Mouse (Mus musculus) spleen, adult 2 months (tissue): Measurements from ENCODE around the gene Dcaf11.

Source experiments
- CTCF ChIP-seq: fragments of 200-500 bp; IDR thresholded peaks from 2 replicates; pipeline ENCODE4 v1.5.1; 2011; ENCODE audit warnings: mild to moderate bottlenecking, inconsistent platforms; ENCODE audit not compliant: insufficient read depth, insufficient read length, insufficient replicate concordance; ENCODE audit errors: extremely low read depth
- POLR2A ChIP-seq: fragments of 200-500 bp; IDR thresholded peaks from 2 replicates; pipeline ENCODE4 v1.6.1; 2011; ENCODE audit warnings: low read depth, low read length, inconsistent platforms

DNA sequence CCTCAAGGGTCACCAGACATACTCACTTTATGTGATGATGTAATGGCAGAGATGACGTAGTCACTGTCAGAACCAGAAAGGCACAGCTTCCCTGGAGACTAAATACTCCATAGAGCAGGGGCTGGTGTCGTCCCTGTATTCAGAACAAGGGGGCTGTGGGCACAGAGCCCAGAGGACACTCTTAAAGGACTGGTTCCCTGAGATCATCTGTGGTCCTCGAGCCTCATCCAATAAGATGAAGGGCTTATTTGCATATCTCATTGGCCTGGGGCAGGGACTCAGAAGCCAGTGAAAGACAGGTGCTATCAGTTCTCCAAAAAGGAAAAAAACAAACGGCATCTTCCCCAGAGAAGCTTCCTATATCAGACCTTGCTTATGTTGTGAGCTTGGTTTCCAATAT, 35.7 kb upstream of the Dcaf11 start:
- TF ChIP-seq POLR2A (no peak), CTCF (no peak)
